8 mouse cellular contexts compared by ENCODE assay signal in genomic region chr2:127270300-127271041, GRCm38 (mm10). TPM values are rescaled to one million over a fixed set of nuclear protein-coding genes. Genes with fewer than 3 reads are reported as not detected.
A peak's percentile ranks its signal among the peaks of the same experiment; 100 is the strongest.
DNase-seq lines count a peak whose midpoint lies in the region; ATAC-seq and TF ChIP-seq lines count a peak whose summit lies in the region.

No protein-coding gene starts in this region.

- peak; percentile 95 for DNase-seq in brain, embryonic 14.5 days (ENCODE audit: low read depth)
- DNase-seq in kidney, postnatal 10 days, result peak; percentile 93
- DNase-seq in liver, embryonic 11.5 days (ENCODE audit: low spot score), result peak; percentile 85

- peak; percentile 86 for ATAC-seq in erythroid progenitor cell, adult 5-6 weeks (replicated peaks; ENCODE audit: low FRiP score, poor library complexity, severe bottlenecking)
- ATAC-seq in heart, embryonic 14.5 days (ENCODE audit: insufficient number of reproducible peaks, insufficient read depth, low FRiP score, low read depth), result peak; percentile 90
- peak; percentile 89 for ATAC-seq in liver, embryonic 11.5 days (replicated peaks; ENCODE audit: low FRiP score)
- peak; percentile 95 for ATAC-seq in stomach, embryonic 14.5 days (ENCODE audit: insufficient number of reproducible peaks, insufficient read depth, low FRiP score, low read depth)

- peak; percentile 83 for TF ChIP-seq POLR2A in brain, embryonic 14.5 days (IDR thresholded peaks at IDR 0.05; ENCODE audit: borderline replicate concordance, extremely low read depth, insufficient read depth, insufficient read length, poor library complexity, severe bottlenecking)
- TF ChIP-seq POLR2A in myocyte (IDR thresholded peaks at IDR 0.05; ENCODE audit: insufficient read length, low read depth), result peak; percentile 64

- peak overlapping the region; percentile 84 for H3K4me2 ChIP-seq in heart, embryonic 14.5 days (ENCODE audit: low read length)
- peak overlapping the region; percentile 91 for H3K4me2 ChIP-seq in liver, embryonic 11.5 days
- H3K4me2 ChIP-seq in myocyte (ENCODE audit: low read depth), result peak overlapping the region; percentile 84
- H3K4me2 ChIP-seq in stomach, embryonic 14.5 days (replicated peaks; ENCODE audit: low read depth, low read length), result peak overlapping the region; percentile 83

- H3K36me3 ChIP-seq in C2C12 (ENCODE audit: control insufficient read depth, insufficient read depth) (peaks cover 5% of the 10 kb centered on the region), myocyte (ENCODE audit: control insufficient read depth, insufficient read depth) (no peaks in the 10 kb centered on the region)
- H3K36me3 ChIP-seq in heart, embryonic 14.5 days (ENCODE audit: control insufficient read depth, insufficient read depth, low read length), result peaks cover 6% of the 10 kb centered on the region; the same call in 1 of the 2 replicates
- H3K36me3 ChIP-seq in liver, embryonic 11.5 days (ENCODE audit: control insufficient read depth, insufficient read depth, low read length), result no peaks in the 10 kb centered on the region
- H3K36me3 ChIP-seq in stomach, embryonic 14.5 days (ENCODE audit: control insufficient read depth, insufficient read depth, low read length), result no peaks in the 10 kb centered on the region

- under 1% methylated on average over 74 of the region's 75 CpGs for WGBS in heart, embryonic 14.5 days
- WGBS in liver, embryonic 11.5 days, result under 1% methylated on average over 70 of the region's 75 CpGs
- WGBS in stomach, embryonic 14.5 days, result under 1% methylated on average over 75 of the region's 75 CpGs

- H3K4me1 ChIP-seq in heart, embryonic 14.5 days (ENCODE audit: control insufficient read depth in 2 of 2, insufficient read depth in 2 of 2, low read length in 2 of 2), result peaks cover 2 to 11% of the 10 kb centered on the region in 2 experiments
- peaks cover 12% of the 10 kb centered on the region for H3K4me1 ChIP-seq in liver, embryonic 11.5 days (replicated peaks; ENCODE audit: control insufficient read depth, insufficient read depth, low read length)
- H3K4me1 ChIP-seq in stomach, embryonic 14.5 days (ENCODE audit: control insufficient read depth, insufficient read depth, low read length), result peaks cover 13% of the 10 kb centered on the region

- H3K27me3 ChIP-seq in C2C12 (ENCODE audit: control insufficient read depth, insufficient read depth, insufficient read length), result no peaks in the 10 kb centered on the region
- no peaks in the 10 kb centered on the region for H3K27me3 ChIP-seq in heart, embryonic 14.5 days (ENCODE audit: control insufficient read depth, insufficient read depth, low read length)
- H3K27me3 ChIP-seq in liver, embryonic 11.5 days (replicated peaks; ENCODE audit: control insufficient read depth, insufficient read depth, low read length), result no peaks in the 10 kb centered on the region
- no peaks in the 10 kb centered on the region for H3K27me3 ChIP-seq in myocyte (ENCODE audit: control insufficient read depth, insufficient read depth, insufficient read length)
- H3K27me3 ChIP-seq in stomach, embryonic 14.5 days (ENCODE audit: control insufficient read depth, insufficient read depth, low read length), result no peaks in the 10 kb centered on the region

- no peak for TF ChIP-seq CTCF in C2C12 (IDR thresholded peaks at IDR 0.05; ENCODE audit: control insufficient read depth, insufficient read depth, insufficient read length)
- TF ChIP-seq CTCF in brain, embryonic 14.5 days (IDR thresholded peaks at IDR 0.05; ENCODE audit: borderline replicate concordance, extremely low read depth, insufficient read depth, insufficient read length), result no peak

- peak overlapping the region; percentile 92 to 94 for H3K27ac ChIP-seq in heart, embryonic 14.5 days (replicated peaks in 1 of 2; ENCODE audit: control insufficient read depth in 1 of 2, insufficient read depth in 1 of 2, low read depth in 2 of 2, low read length in 2 of 2)
- H3K27ac ChIP-seq in liver, embryonic 11.5 days (ENCODE audit: low read depth, low read length), result peak overlapping the region; percentile 96
- peak overlapping the region; percentile 94 for H3K27ac ChIP-seq in stomach, embryonic 14.5 days (ENCODE audit: low read length)

- H3K9me3 ChIP-seq in heart, embryonic 14.5 days (ENCODE audit: control insufficient read depth, low read length), result no peaks in the 10 kb centered on the region
- H3K9me3 ChIP-seq in liver, embryonic 11.5 days (ENCODE audit: control insufficient read depth, low read length), result no peaks in the 10 kb centered on the region
- no peaks in the 10 kb centered on the region for H3K9me3 ChIP-seq in stomach, embryonic 14.5 days (ENCODE audit: control insufficient read depth, low read depth, low read length)

- H3ac ChIP-seq in C2C12 (ENCODE audit: control insufficient read depth, insufficient read length, low read depth), result peak overlapping the region; percentile 87
- H3ac ChIP-seq in myocyte (ENCODE audit: control insufficient read depth, insufficient read length), result peak overlapping the region; percentile 71

- peaks cover 42% of the 10 kb centered on the region for H3K79me3 ChIP-seq in C2C12 (ENCODE audit: low read depth)

- peak overlapping the region; percentile 82 for H3K9ac ChIP-seq in heart, embryonic 14.5 days (ENCODE audit: low read length)
- peak overlapping the region; percentile 96 for H3K9ac ChIP-seq in liver, embryonic 11.5 days (ENCODE audit: low read depth, low read length)
- H3K9ac ChIP-seq in stomach, embryonic 14.5 days (replicated peaks; ENCODE audit: low read depth, low read length), result peak overlapping the region; percentile 80

- H3K4me3 ChIP-seq in C2C12 (ENCODE audit: insufficient read depth, poor library complexity, severe bottlenecking) (peak overlapping the region; percentile 92), myocyte (peak overlapping the region; percentile 85)
- peak overlapping the region; percentile 57 to 78 for H3K4me3 ChIP-seq in heart, embryonic 14.5 days (ENCODE audit: control insufficient read depth in 1 of 2, insufficient read depth in 1 of 2, low read depth in 1 of 2, low read length in 2 of 2)
- peak overlapping the region; percentile 96 for H3K4me3 ChIP-seq in liver, embryonic 11.5 days (ENCODE audit: low read depth, low read length)
- H3K4me3 ChIP-seq in stomach, embryonic 14.5 days (ENCODE audit: low read depth, low read length), result peak overlapping the region; percentile 98

- peaks cover 57% of the 10 kb centered on the region for H3K79me2 ChIP-seq in C2C12 (ENCODE audit: control insufficient read depth, insufficient read depth)
- peaks cover 45% of the 10 kb centered on the region for H3K79me2 ChIP-seq in myocyte (ENCODE audit: control insufficient read depth, insufficient read depth)

TF ChIP-seq in C2C12, 6 proteins besides CTCF, POLR2A, EP300 and RAD21:
- TF ChIP-seq MYOD1 (IDR thresholded peaks at IDR 0.05; ENCODE audit: control insufficient read depth, insufficient read length, low read depth) (no peak), MAX (IDR thresholded peaks at IDR 0.05) (peak; percentile 68), MYOG (IDR thresholded peaks at IDR 0.05; ENCODE audit: control insufficient read depth, extremely low read depth, insufficient read length) (no peak), CEBPB (IDR thresholded peaks at IDR 0.05; ENCODE audit: low read depth) (no peak), FOSL1 (IDR thresholded peaks at IDR 0.05; ENCODE audit: insufficient read depth, low read length, poor library complexity, severe bottlenecking) (no peak), USF1 (IDR thresholded peaks at IDR 0.05; ENCODE audit: low read depth) (no peak)

TF ChIP-seq in myocyte, 11 proteins besides CTCF, POLR2A, EP300 and RAD21 (continues in another document):
- TF ChIP-seq MYOD1 (IDR thresholded peaks at IDR 0.05; ENCODE audit: control insufficient read depth in 1 of 3, insufficient read length in 2 of 3, low read depth in 2 of 3), result peak in 1 of 3 experiments; percentile 24
- TF ChIP-seq SRF (IDR thresholded peaks at IDR 0.05; ENCODE audit: control insufficient read depth, insufficient read length, low read depth), result no peak
- peak; percentile 9 for TF ChIP-seq E2F4 (IDR thresholded peaks at IDR 0.05; ENCODE audit: insufficient read depth)
- TF ChIP-seq TCF12 (IDR thresholded peaks at IDR 0.05; ENCODE audit: insufficient read depth, poor library complexity, severe bottlenecking), result no peak
- TF ChIP-seq MYOG (IDR thresholded peaks at IDR 0.05; ENCODE audit: control insufficient read depth in 1 of 3, insufficient read depth in 1 of 3, insufficient read length in 2 of 3, low read depth in 2 of 3), result peak in 1 of 3 experiments; percentile 27

RNA-seq across cellular contexts. Expression of gene Stard7, which starts 0.5 kb away (rescaled TPM):
- polyA plus RNA-seq in C2C12 (2012; fragmentation: generic; extraction: Trizol), result 25.2 TPM
- 89.3 and 91.9 TPM in 2 replicates for polyA plus RNA-seq in brain, embryonic 14.5 days (2012; rRNA removed)
- 47.2 and 59.5 TPM in 2 replicates for total RNA-seq in erythroid progenitor cell, adult 5-6 weeks (2015; ENCODE audit: low replicate concordance)
- total RNA-seq in erythroid progenitor cell, adult 5-6 weeks (2017; ENCODE audit: low replicate concordance), result 46.2 and 65.4 TPM in 2 replicates
- 128 and 136 TPM in 2 replicates for polyA plus RNA-seq in heart, embryonic 14.5 days (2014; fragmentation: Nextera tagmentation; extraction: Ambion mirVana)
- 88.9 and 99.6 TPM in 2 replicates for polyA plus RNA-seq in liver, embryonic 11.5 days (2014; fragmentation: Nextera tagmentation; extraction: Ambion mirVana)
- polyA plus RNA-seq in myocyte (2012; fragmentation: generic; extraction: Trizol), result 25.9 TPM
- 72.7 and 77.0 TPM in 2 replicates for polyA plus RNA-seq in stomach, embryonic 14.5 days (2014; fragmentation: Nextera tagmentation; extraction: Ambion mirVana)

RNA-seq across cellular contexts. Expression of gene Tmem127, which starts 22.8 kb away (rescaled TPM):
- 16.8 TPM for polyA plus RNA-seq in C2C12 (2012; fragmentation: generic; extraction: Trizol)
- polyA plus RNA-seq in brain, embryonic 14.5 days (2012; rRNA removed), result 57.2 and 73.6 TPM in 2 replicates
- total RNA-seq in erythroid progenitor cell, adult 5-6 weeks (2015; ENCODE audit: low replicate concordance), result 13.3 and 29.3 TPM in 2 replicates
- total RNA-seq in erythroid progenitor cell, adult 5-6 weeks (2017; ENCODE audit: low replicate concordance), result 25.8 and 28.4 TPM in 2 replicates
- polyA plus RNA-seq in heart, embryonic 14.5 days (2014; fragmentation: Nextera tagmentation; extraction: Ambion mirVana), result 17.1 and 17.7 TPM in 2 replicates
- 16.9 and 18.2 TPM in 2 replicates for polyA plus RNA-seq in liver, embryonic 11.5 days (2014; fragmentation: Nextera tagmentation; extraction: Ambion mirVana)
- 23.0 TPM for polyA plus RNA-seq in myocyte (2012; fragmentation: generic; extraction: Trizol)
- 21.1 TPM in 2 replicates for polyA plus RNA-seq in stomach, embryonic 14.5 days (2014; fragmentation: Nextera tagmentation; extraction: Ambion mirVana)

RNA-seq across cellular contexts. Expression of gene Ciao1, which starts 22.9 kb away (rescaled TPM):
- polyA plus RNA-seq in C2C12 (2012; fragmentation: generic; extraction: Trizol) (44.4 TPM), myocyte (2012; fragmentation: generic; extraction: Trizol) (53.9 TPM)
- polyA plus RNA-seq in brain, embryonic 14.5 days (2012; rRNA removed), result 58.0 and 69.0 TPM in 2 replicates
- total RNA-seq in erythroid progenitor cell, adult 5-6 weeks (2015; ENCODE audit: low replicate concordance), result 9.2 and 15.1 TPM in 2 replicates
- total RNA-seq in erythroid progenitor cell, adult 5-6 weeks (2017; ENCODE audit: low replicate concordance), result 9.4 and 11.9 TPM in 2 replicates
- 55.6 and 61.7 TPM in 2 replicates for polyA plus RNA-seq in heart, embryonic 14.5 days (2014; fragmentation: Nextera tagmentation; extraction: Ambion mirVana)
- 72.1 and 72.6 TPM in 2 replicates for polyA plus RNA-seq in liver, embryonic 11.5 days (2014; fragmentation: Nextera tagmentation; extraction: Ambion mirVana)
- 56.1 and 57.1 TPM in 2 replicates for polyA plus RNA-seq in stomach, embryonic 14.5 days (2014; fragmentation: Nextera tagmentation; extraction: Ambion mirVana)

Comparison
In these comparisons a context has a peak if more than half of its experiments do, and no peak if none do; other contexts are left out.
1. Peak in every context shown above with its lines: DNase-seq, ATAC-seq, H3K4me3 ChIP-seq and H3K27ac ChIP-seq.